In the genomic region with DNA sequence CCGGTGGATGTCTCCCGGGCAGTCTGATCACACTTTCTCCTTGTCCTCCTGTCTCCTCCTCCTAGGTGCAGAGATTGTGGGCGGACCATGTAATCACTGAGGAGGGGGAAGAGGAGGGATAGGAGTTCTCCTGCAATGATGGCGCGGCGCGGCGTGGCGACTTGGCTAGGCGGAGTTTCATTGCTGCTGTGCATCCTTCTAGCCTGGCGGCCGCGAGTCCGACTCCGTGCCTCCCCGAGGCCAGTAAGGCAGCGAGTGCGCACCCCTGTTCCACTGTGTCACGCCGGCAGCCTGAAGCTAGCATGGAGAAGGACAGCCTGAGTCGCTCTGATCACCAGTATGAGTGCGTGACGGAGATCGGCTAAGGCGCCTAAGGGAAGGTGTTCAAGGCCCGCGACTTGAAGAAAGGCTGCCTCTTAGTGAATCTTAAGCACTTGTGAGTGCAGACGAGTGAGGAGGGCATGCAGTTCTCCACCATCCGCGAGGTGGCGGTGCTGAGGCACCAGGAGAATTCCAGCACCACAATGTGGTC, we compare ENCODE assay signal across 11 mouse cellular contexts. TPM values are rescaled to one million over a fixed set of nuclear protein-coding genes. Genes with fewer than 3 reads are reported as not detected.
A peak's percentile ranks its signal among the peaks of the same experiment; 100 is the strongest.
DNase-seq lines count a peak whose midpoint lies in the region; ATAC-seq and TF ChIP-seq lines count a peak whose summit lies in the region.
"Not testable (repeated sequence)": the region's sequence is repeated elsewhere in the genome, so short reads cannot be mapped to it uniquely, and the experiment has no call there.
"Had no signal": no experiment of that assay in that cellular context is flagged by ENCODE, and none has a peak within 500 bp of the region (broad histone marks: within the 10 kb centered on the region; RNA-seq: fewer than 3 reads in every experiment).

No protein-coding gene starts in this region.

- H3K4me2 ChIP-seq in forebrain, embryonic 16.5 days (ENCODE audit: low read length); hindbrain, embryonic 13.5 days; midbrain, embryonic 14.5 days (ENCODE audit: low read length): not testable (repeated sequence)

- 12% methylated on average over 21 of the region's 31 CpGs for WGBS in forebrain, embryonic 16.5 days
- 12% methylated on average over 24 of the region's 31 CpGs for WGBS in hindbrain, embryonic 13.5 days
- 14% methylated on average over 26 of the region's 31 CpGs for WGBS in midbrain, embryonic 14.5 days

- H3K9ac ChIP-seq in forebrain, embryonic 16.5 days (replicated peaks; ENCODE audit: low read depth, low read length); hindbrain, embryonic 13.5 days; midbrain, embryonic 14.5 days (replicated peaks; ENCODE audit: low read length): not testable (repeated sequence)

- peak; percentile 28 for TF ChIP-seq CTCF in left cerebral cortex, adult 2 months (IDR thresholded peaks at IDR 0.05)

- not testable (repeated sequence) for H3K27ac ChIP-seq in forebrain, embryonic 16.5 days (ENCODE audit: low read length); hindbrain, embryonic 13.5 days; left cerebral cortex, adult 2 months; midbrain, embryonic 14.5 days (replicated peaks; ENCODE audit: low read depth, low read length)

- DNase-seq in cerebellum, adult 11-12 months = peak; percentile 15
- DNase-seq in kidney, postnatal 10 days = peak; percentile 28
- DNase-seq in left cerebral cortex, adult 2 months (ENCODE audit: extremely low spot score in 1 of 2, low spot score in 2 of 2) = peak; percentile 54 to 70
- DNase-seq in midbrain, embryonic 14.5 days = not testable (repeated sequence)
- DNase-seq in right cerebral cortex, postnatal 25 days = peak; percentile 54

- not testable (repeated sequence) for H3K36me3 ChIP-seq in forebrain, embryonic 16.5 days (ENCODE audit: control insufficient read depth, insufficient read depth); hindbrain, embryonic 13.5 days; midbrain, embryonic 14.5 days (ENCODE audit: control insufficient read depth, insufficient read depth, low read length)

- peak; percentile 66 for ATAC-seq in forebrain, embryonic 16.5 days
- ATAC-seq in hindbrain, embryonic 13.5 days (ENCODE audit: low FRiP score) = peak; percentile 83
- peak; percentile 53 for ATAC-seq in midbrain, embryonic 14.5 days (ENCODE audit: low FRiP score, low TSS enrichment)

- intact Hi-C loops in left cerebral cortex, adult 2 months (cut with DNase I) = not testable (repeated sequence)

- not testable (repeated sequence) for H3K9me3 ChIP-seq in forebrain, embryonic 16.5 days (ENCODE audit: control insufficient read depth, low read length); hindbrain, embryonic 13.5 days; midbrain, embryonic 14.5 days (ENCODE audit: control insufficient read depth, low read length)

- H3K4me1 ChIP-seq in forebrain, embryonic 16.5 days (replicated peaks; ENCODE audit: control insufficient read depth, insufficient read depth, low read length); hindbrain, embryonic 13.5 days (replicated peaks); midbrain, embryonic 14.5 days (ENCODE audit: control insufficient read depth, insufficient read depth, low read length): not testable (repeated sequence)

- H3K27me3 ChIP-seq in forebrain, embryonic 16.5 days (replicated peaks; ENCODE audit: control insufficient read depth, insufficient read depth, low read length); hindbrain, embryonic 13.5 days; midbrain, embryonic 14.5 days (ENCODE audit: control insufficient read depth, insufficient read depth, low read length): not testable (repeated sequence)

- not testable (repeated sequence) for H3K4me3 ChIP-seq in forebrain, embryonic 16.5 days (replicated peaks; ENCODE audit: low read length); hindbrain, embryonic 13.5 days; midbrain, embryonic 14.5 days (replicated peaks; ENCODE audit: low read depth, low read length)
- peak overlapping the region; percentile 32 for H3K4me3 ChIP-seq in left cerebral cortex, adult 2 months

RNA-seq across cellular contexts. Expression of a gene that starts 19.2 kb away (rescaled TPM):
- polyA plus RNA-seq in forebrain, embryonic 16.5 days (2015; fragmentation: Nextera tagmentation; extraction: Ambion mirVana) = not detected in 2 replicates
- polyA plus RNA-seq in hindbrain, embryonic 13.5 days (2015; fragmentation: Nextera tagmentation; extraction: Ambion mirVana) = not detected in 2 replicates
- total RNA-seq in left cerebral cortex, adult 2 months (2021) = not detected
- not detected in 2 replicates for polyA plus RNA-seq in midbrain, embryonic 14.5 days (2014; fragmentation: Nextera tagmentation; extraction: Ambion mirVana)
- total RNA-seq: gastrocnemius, postnatal 25 days; heart, postnatal 10 days had no signal
- polyA plus RNA-seq: brain, embryonic 14.5 days; limb, embryonic 15.5 days had no signal

RNA-seq across cellular contexts. Expression of a gene that starts 41.1 kb away (rescaled TPM):
- not detected in 2 replicates for polyA plus RNA-seq in forebrain, embryonic 16.5 days (2015; fragmentation: Nextera tagmentation; extraction: Ambion mirVana)
- 0.12 TPM in 1 of 2 replicates, not detected in the other for polyA plus RNA-seq in hindbrain, embryonic 13.5 days (2015; fragmentation: Nextera tagmentation; extraction: Ambion mirVana)
- total RNA-seq in left cerebral cortex, adult 2 months (2021) = not detected
- not detected in 2 replicates for polyA plus RNA-seq in midbrain, embryonic 14.5 days (2014; fragmentation: Nextera tagmentation; extraction: Ambion mirVana)
- total RNA-seq: gastrocnemius, postnatal 25 days; heart, postnatal 10 days had no signal
- polyA plus RNA-seq: brain, embryonic 14.5 days; limb, embryonic 15.5 days had no signal

RNA-seq across cellular contexts. Expression of a gene that starts 56.4 kb away (rescaled TPM):
- polyA plus RNA-seq in forebrain, embryonic 16.5 days (2015; fragmentation: Nextera tagmentation; extraction: Ambion mirVana) = not detected in 2 replicates
- not detected in 2 replicates for polyA plus RNA-seq in hindbrain, embryonic 13.5 days (2015; fragmentation: Nextera tagmentation; extraction: Ambion mirVana)
- total RNA-seq in left cerebral cortex, adult 2 months (2021) = not detected
- not detected in 2 replicates for polyA plus RNA-seq in midbrain, embryonic 14.5 days (2014; fragmentation: Nextera tagmentation; extraction: Ambion mirVana)
- total RNA-seq: gastrocnemius, postnatal 25 days; heart, postnatal 10 days had no signal
- polyA plus RNA-seq: brain, embryonic 14.5 days; limb, embryonic 15.5 days had no signal
